Mouse (Mus musculus) megakaryocyte, embryonic 14.5 days (primary cell): ENCODE data around the gene Rundc3a. TPM values are rescaled to one million over a fixed set of nuclear protein-coding genes. Genes with fewer than 3 reads are reported as not detected.

Experiments
- H3K27me3 ChIP-seq: replicated peaks from 2 replicates; pipeline ENCODE3; 2012; ENCODE audit warnings: inconsistent platforms
- H3K36me3 ChIP-seq: replicated peaks from 2 replicates; pipeline ENCODE3; 2012; ENCODE audit warnings: low read length, inconsistent platforms, mixed read lengths
- H3K4me1 ChIP-seq: 2 replicates; pipeline ENCODE4 v1.6.1; 2012; ENCODE audit warnings: inconsistent platforms
- H3K4me3 ChIP-seq: replicated peaks from 2 replicates; pipeline ENCODE3; 2012; ENCODE audit warnings: moderate library complexity, mild to moderate bottlenecking, inconsistent platforms
- H3K9me3 ChIP-seq: 2 replicates; pipeline ENCODE4 v1.6.1; 2012; ENCODE audit warnings: inconsistent platforms
- FLI1 ChIP-seq: IDR thresholded peaks from 2 replicates; pipeline ENCODE4 v1.6.1; 2012; ENCODE audit warnings: low read length, inconsistent platforms, mixed read lengths
- GATA1 ChIP-seq: IDR thresholded peaks from 3 replicates; pipeline ENCODE4 v1.6.1; 2012; ENCODE audit warnings: mixed read lengths, low read length, inconsistent platforms, borderline replicate concordance
- polyA plus RNA-seq: library from polyadenylated mRNA; stranded (reverse); fragments of >175 nt; gene quantifications from 2 replicates; pipeline ENCODE4 v1.2.3, GENCODE M21; 2012; ENCODE audit warnings: low replicate concordance; ENCODE audit not compliant: insufficient read depth

The Rundc3a gene
- polyA plus RNA-seq, 1 experiment = 3.8 TPM

GRCm38 (mm10) chr11:102445891-102446361 lies 52.7 kb downstream of the Rundc3a start:
- H3K27me3 ChIP-seq = peaks cover 67% of the 10 kb centered on the region
- no peaks in the 10 kb centered on the region for H3K9me3 ChIP-seq
- H3K4me3 ChIP-seq = peak overlapping the region; percentile 95
- no peak for TF ChIP-seq GATA1
- TF ChIP-seq FLI1 = no peak
- peaks cover 46% of the 10 kb centered on the region for H3K4me1 ChIP-seq
- H3K36me3 ChIP-seq = no peaks in the 10 kb centered on the region

GRCm38 (mm10) chr11:102446581-102447461 lies 53.6 kb downstream of the Rundc3a start:
- H3K9me3 ChIP-seq = no peaks in the 10 kb centered on the region
- peak overlapping the region; percentile 95 for H3K4me3 ChIP-seq
- peaks cover 46% of the 10 kb centered on the region for H3K4me1 ChIP-seq
- peaks cover 65% of the 10 kb centered on the region for H3K27me3 ChIP-seq
- TF ChIP-seq GATA1 (no peak), FLI1 (no peak)
- H3K36me3 ChIP-seq = peaks cover under 1% of the 10 kb centered on the region

GRCm38 (mm10) chr11:102447497-102447896 lies 54.3 kb downstream of the Rundc3a start, which contains the start of gene Fam171a2:
Gene Fam171a2 (minus strand): TSS chr11:102447682.
- H3K27me3 ChIP-seq = peaks cover 61% of the 10 kb centered on the region
- peaks cover 8% of the 10 kb centered on the region for H3K36me3 ChIP-seq
- H3K4me1 ChIP-seq = peaks cover 51% of the 10 kb centered on the region
- H3K9me3 ChIP-seq = no peaks in the 10 kb centered on the region
- H3K4me3 ChIP-seq = peak within 1 kb of the TSS; percentile 95
- TF ChIP-seq GATA1 (no peak), FLI1 (no peak)

GRCm38 (mm10) chr11:102448327-102448726 lies 55.1 kb downstream of the Rundc3a start:
- peak overlapping the region; percentile 23 for H3K4me3 ChIP-seq
- peaks cover 16% of the 10 kb centered on the region for H3K36me3 ChIP-seq
- H3K9me3 ChIP-seq = no peaks in the 10 kb centered on the region
- H3K4me1 ChIP-seq = peaks cover 55% of the 10 kb centered on the region
- TF ChIP-seq FLI1 (no peak), GATA1 (no peak)
- peaks cover 56% of the 10 kb centered on the region for H3K27me3 ChIP-seq

GRCm38 (mm10) chr11:102449043-102450008 lies 56.1 kb downstream of the Rundc3a start:
- Histone ChIP-seq H3K36me3 (peaks cover 26% of the 10 kb centered on the region), H3K9me3 (no peaks in the 10 kb centered on the region), H3K4me3 (no peak overlapping the region), H3K27me3 (peaks cover 46% of the 10 kb centered on the region), H3K4me1 (peaks cover 55% of the 10 kb centered on the region)
- TF ChIP-seq FLI1 (no peak), GATA1 (no peak)

Other genes starting within 250 kb of the Rundc3a start
- gene Nags, start 247.9 kb upstream of the Rundc3a start, polyA plus RNA-seq = not detected in 2 replicates
- gene Tmem101, start 237.0 kb upstream of the Rundc3a start, polyA plus RNA-seq = 13.5 TPM in 1 of 2 replicates, not detected in the other
- 36.7 and 120 TPM in 2 replicates for gene Lsm12, start 208.1 kb upstream of the Rundc3a start, polyA plus RNA-seq
- gene G6pc3, start 203.8 kb upstream of the Rundc3a start, polyA plus RNA-seq = 32.9 and 73.3 TPM in 2 replicates
- 384 and 644 TPM in 2 replicates for gene Hdac5, start 163.2 kb upstream of the Rundc3a start, polyA plus RNA-seq
- 2.6 and 4.2 TPM in 2 replicates for gene BC030867, start 144.5 kb upstream of the Rundc3a start, polyA plus RNA-seq
- gene Asb16, start 124.7 kb upstream of the Rundc3a start, polyA plus RNA-seq = not detected in 2 replicates
- 46.7 and 48.3 TPM in 2 replicates for gene Tmub2, start 108.5 kb upstream of the Rundc3a start, polyA plus RNA-seq
- gene Atxn7l3, start 96.8 kb upstream of the Rundc3a start, polyA plus RNA-seq = 64.8 and 80.0 TPM in 2 replicates
- gene Ubtf, start 73.7 kb upstream of the Rundc3a start, polyA plus RNA-seq = 46.9 and 85.8 TPM in 2 replicates
- gene Slc4a1, start 27.2 kb upstream of the Rundc3a start, polyA plus RNA-seq = 0.13 and 2.8 TPM in 2 replicates
- 164 and 165 TPM in 2 replicates for gene Slc25a39, start 14.5 kb downstream of the Rundc3a start, polyA plus RNA-seq
- 44.1 and 152 TPM in 2 replicates for gene Grn, start 36.9 kb downstream of the Rundc3a start, polyA plus RNA-seq
- gene Fam171a2, start 54.3 kb downstream of the Rundc3a start, polyA plus RNA-seq = 1.7 and 1.8 TPM in 2 replicates
- 3,342 and 4,614 TPM in 2 replicates for gene Itga2b, start 76.7 kb downstream of the Rundc3a start, polyA plus RNA-seq
- 5.7 and 12.6 TPM in 2 replicates for gene Gpatch8, start 163.0 kb downstream of the Rundc3a start, polyA plus RNA-seq
- not detected in 2 replicates for gene Gm11627, start 186.1 kb downstream of the Rundc3a start, polyA plus RNA-seq
- gene Fzd2, start 211.0 kb downstream of the Rundc3a start, polyA plus RNA-seq = 1.2 and 3.1 TPM in 2 replicates